In the genomic region with DNA sequence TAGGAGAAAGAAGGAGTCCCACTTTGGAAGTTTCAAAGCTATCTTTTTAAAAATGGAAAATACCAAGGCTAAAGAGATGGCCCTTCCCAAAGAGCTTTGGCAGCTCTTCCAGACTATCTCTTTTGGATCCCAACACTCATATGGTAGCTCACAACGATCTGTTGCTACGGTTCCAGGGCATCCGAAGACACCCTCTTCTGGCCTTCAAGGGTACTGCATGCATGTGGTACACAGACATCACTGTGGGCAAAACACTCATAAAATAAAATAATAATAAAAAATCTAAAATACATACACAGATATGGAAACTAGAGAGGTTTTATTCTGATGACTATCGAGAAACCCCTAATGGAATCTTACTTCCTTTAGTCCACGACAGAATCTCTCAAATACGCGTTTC, we compare ENCODE assay signal across 10 mouse cellular contexts. TPM values are rescaled to one million over a fixed set of nuclear protein-coding genes. Genes with fewer than 3 reads are reported as not detected.
DNase-seq lines count a peak whose midpoint lies in the region; TF ChIP-seq lines count a peak whose summit lies in the region.
"Had no signal": no experiment of that assay in that cellular context is flagged by ENCODE, and none has a peak within 500 bp of the region (broad histone marks: within the 10 kb centered on the region; RNA-seq: fewer than 3 reads in every experiment).

No protein-coding gene starts in this region.

- H3K36me3 ChIP-seq in E14TG2a.4 (ENCODE audit: insufficient read depth, low read length): no peaks in the 10 kb centered on the region
- H3K36me3 ChIP-seq: kidney, embryonic 15.5 days had no signal

- H3K27me3 ChIP-seq in E14TG2a.4 (ENCODE audit: insufficient read depth, low read length): no peaks in the 10 kb centered on the region
- H3K27me3 ChIP-seq: kidney, embryonic 15.5 days had no signal

- H3K4me3 ChIP-seq in layer of hippocampus, adult 2 months: no peak overlapping the region
- no peak overlapping the region for H3K4me3 ChIP-seq in E14TG2a.4 (replicated peaks; ENCODE audit: low read length)
- H3K4me3 ChIP-seq: kidney, embryonic 15.5 days had no signal

- peak; percentile 75 for TF ChIP-seq CTCF in layer of hippocampus, adult 2 months (conservative IDR thresholded peaks at IDR 0.05)
- peak; percentile 78 for TF ChIP-seq CTCF in E14TG2a.4 (conservative IDR thresholded peaks at IDR 0.05; ENCODE audit: low read length)

- DNase-seq in cerebellum, postnatal 10 days: peak; percentile 18 to 33
- no peak for DNase-seq in cerebellum, postnatal 25 days
- DNase-seq in layer of hippocampus, adult 2 months (ENCODE audit: low spot score in 2 of 2): no peak
- DNase-seq in layer of hippocampus, adult 18-20 months (ENCODE audit: low spot score in 2 of 2): no peak
- peak; percentile 47 for DNase-seq in induced T-regulatory cell, adult 2 months (ENCODE audit: low read depth)
- no peak for DNase-seq in left cerebral cortex, adult 18-20 months (ENCODE audit: low spot score in 2 of 2)
- DNase-seq in MN1 (ENCODE audit: low spot score): no peak
- DNase-seq: lung, postnatal 36 days had no signal

- peaks cover 7% of the 10 kb centered on the region; the same call in 1 of the 2 replicates for H3K4me1 ChIP-seq in E14TG2a.4 (replicated peaks; ENCODE audit: low read depth, low read length)
- H3K4me1 ChIP-seq: kidney, embryonic 15.5 days had no signal

- H3K27ac ChIP-seq in layer of hippocampus, adult 2 months: no peak overlapping the region
- H3K27ac ChIP-seq: kidney, embryonic 15.5 days had no signal

- no peaks in the 10 kb centered on the region for H3K9me3 ChIP-seq in E14TG2a.4 (ENCODE audit: low read length)
- H3K9me3 ChIP-seq: kidney, embryonic 15.5 days had no signal

RNA-seq across cellular contexts. Expression of a gene that starts 17.9 kb away (rescaled TPM):
- total RNA-seq in layer of hippocampus, adult 2 months (2021): under 1 TPM; 0.32 to 0.41 TPM
- under 1 TPM in 1 of 2 experiments, not detected in 1; 0.58 TPM for total RNA-seq in layer of hippocampus, adult 18-20 months (2021)
- total RNA-seq in left cerebral cortex, adult 18-20 months (2021): not detected

RNA-seq across cellular contexts. Expression of a gene that starts 51.3 kb away (rescaled TPM):
- total RNA-seq in layer of hippocampus, adult 2 months (2021): 10 to 100 TPM; 14.1 to 16.0 TPM
- total RNA-seq in layer of hippocampus, adult 18-20 months (2021): 10 to 100 TPM; 12.5 to 15.0 TPM
- 10 to 100 TPM; 16.0 to 17.0 TPM for total RNA-seq in left cerebral cortex, adult 18-20 months (2021)

Comparison
In these comparisons a context has a peak if more than half of its experiments do, and no peak if none do; other contexts are left out.
1. DNase-seq: peak in cerebellum, postnatal 10 days (2 of 2) and induced T-regulatory cell, adult 2 months (single experiment); none in cerebellum, postnatal 25 days (0 of 2), layer of hippocampus, adult 2 months (0 of 2), layer of hippocampus, adult 18-20 months (0 of 2), left cerebral cortex, adult 18-20 months (0 of 2) and MN1 (single experiment).